Mouse (Mus musculus): ENCODE measurements around the gene Ep300. TPM values are rescaled to one million over a fixed set of nuclear protein-coding genes. Genes with fewer than 3 reads are reported as not detected.
"Not testable (repeated sequence)": the region's sequence is repeated elsewhere in the genome, so short reads cannot be mapped to it uniquely, and the experiment has no call there.

Ep300 gene
- polyA plus RNA-seq, 1 experiment from 2014 or later: 24.0 TPM

DNA sequence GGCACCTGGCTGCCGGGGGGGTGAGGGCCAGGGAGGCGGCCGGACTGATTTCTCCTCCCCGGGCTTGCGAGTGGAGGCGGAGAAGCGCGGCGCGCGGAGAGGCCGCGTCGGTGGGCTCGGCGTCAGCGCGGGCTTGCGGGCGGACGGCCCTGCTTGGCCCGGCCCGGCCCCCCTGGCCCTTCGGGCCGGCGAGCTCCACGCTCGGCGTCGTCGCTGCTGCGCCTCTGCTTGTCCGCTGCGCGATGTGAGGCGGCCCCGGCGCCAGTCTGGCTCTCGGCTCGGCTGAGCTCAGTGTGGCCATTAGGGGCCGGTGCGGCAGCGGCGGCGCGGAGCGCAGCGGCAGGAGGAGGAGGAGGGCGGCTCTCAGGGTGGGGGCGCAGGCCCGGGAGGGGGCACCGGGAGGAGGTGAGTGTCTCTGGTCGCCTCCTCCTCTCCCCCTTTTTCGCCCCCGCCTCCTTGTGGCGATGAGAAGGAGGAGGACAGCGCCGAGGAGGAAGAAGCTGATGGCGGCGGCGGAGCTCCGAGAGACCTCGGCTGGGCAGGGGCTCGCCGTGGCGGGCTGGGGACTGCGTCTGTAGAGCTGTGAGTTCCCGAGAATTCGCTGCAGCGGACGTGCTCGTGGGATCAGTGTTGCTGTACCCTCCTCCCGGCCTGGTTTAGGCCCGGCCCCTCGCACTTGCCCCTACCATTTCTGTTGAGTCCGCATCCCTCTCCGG is 753 bp downstream of the Ep300 start:
- Histone ChIP-seq H3K27ac (ENCODE audit: low read depth) (peak overlapping the region; percentile 100), H3K9me3 (ENCODE audit: control insufficient read depth, low read length) (no peaks in the 10 kb centered on the region), H3K4me2 (ENCODE audit: low read length) (peak overlapping the region; percentile 97), H3K9ac (ENCODE audit: low read length) (peak overlapping the region; percentile 100), H3K27me3 (replicated peaks; ENCODE audit: control insufficient read depth, insufficient read depth, low read length) (no peaks in the 10 kb centered on the region), H3K4me1 (replicated peaks; ENCODE audit: control insufficient read depth, insufficient read depth, low read length) (peaks cover 14% of the 10 kb centered on the region), H3K4me3 (ENCODE audit: low read depth, low read length) (peak overlapping the region; percentile 98), H3K36me3 (ENCODE audit: control insufficient read depth, insufficient read depth, low read length) (peaks cover 8% of the 10 kb centered on the region)
- DNase-seq (ENCODE audit: low spot score): peak; percentile 91
- ATAC-seq (replicated peaks; ENCODE audit: low FRiP score, low TSS enrichment, low read depth): peak; percentile 56
- 1% methylated on average over 47 of the region's 77 CpGs for WGBS

DNA sequence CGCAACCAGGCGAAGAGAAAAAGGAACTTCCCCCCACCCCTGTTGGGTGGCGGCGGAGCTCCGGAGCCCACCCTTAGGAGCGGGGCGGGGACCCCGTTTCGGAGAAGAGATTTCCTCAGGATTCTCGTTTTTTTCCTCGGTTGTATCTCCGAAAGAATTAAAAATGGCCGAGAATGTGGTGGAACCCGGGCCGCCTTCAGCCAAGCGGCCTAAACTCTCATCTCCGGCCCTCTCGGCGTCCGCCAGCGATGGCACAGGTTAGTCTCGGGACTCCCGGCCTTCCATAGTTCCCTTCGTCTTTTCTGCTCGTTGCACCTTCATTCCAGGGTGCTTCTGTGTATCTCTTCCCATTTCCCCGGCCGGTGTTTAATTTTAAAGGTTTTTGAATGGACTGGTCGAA is 1.3 kb downstream of the Ep300 start:
- Histone ChIP-seq H3K4me1 (replicated peaks; ENCODE audit: control insufficient read depth, insufficient read depth, low read length) (peaks cover 14% of the 10 kb centered on the region), H3K9me3 (ENCODE audit: control insufficient read depth, low read length) (no peaks in the 10 kb centered on the region), H3K4me2 (ENCODE audit: low read length) (peak overlapping the region; percentile 97), H3K9ac (ENCODE audit: low read length) (peak overlapping the region; percentile 100), H3K27me3 (replicated peaks; ENCODE audit: control insufficient read depth, insufficient read depth, low read length) (no peaks in the 10 kb centered on the region), H3K27ac (ENCODE audit: low read depth) (peak overlapping the region; percentile 100), H3K36me3 (ENCODE audit: control insufficient read depth, insufficient read depth, low read length) (peaks cover 8% of the 10 kb centered on the region), H3K4me3 (ENCODE audit: low read depth, low read length) (peak overlapping the region; percentile 98)
- WGBS: under 1% methylated on average over 28 of the region's 28 CpGs
- ATAC-seq (replicated peaks; ENCODE audit: low FRiP score, low TSS enrichment, low read depth) (no peak), DNase-seq (ENCODE audit: low spot score) (no peak)

DNA sequence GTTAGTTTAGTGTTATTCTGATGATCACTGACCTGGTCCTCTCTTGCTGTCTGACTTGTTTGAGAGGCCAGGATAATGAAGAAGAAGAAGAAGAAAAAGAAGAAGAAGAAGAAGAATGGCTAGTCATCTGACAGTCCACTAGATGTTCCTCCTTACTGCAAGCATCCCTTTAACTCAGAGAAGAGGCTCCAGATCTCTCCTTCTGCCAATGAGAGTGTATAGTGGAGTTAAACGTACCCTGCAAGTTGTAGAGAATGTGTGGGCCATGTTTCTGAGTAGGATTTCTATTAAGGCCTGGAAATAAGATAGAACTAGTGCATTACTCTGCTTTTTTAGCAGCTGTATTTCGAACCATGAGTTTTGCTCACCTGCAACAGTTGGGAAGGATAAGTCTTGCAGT is 2.5 kb downstream of the Ep300 start:
- peak overlapping the region; percentile 98 for H3K4me3 ChIP-seq (ENCODE audit: low read depth, low read length)
- H3K4me2 ChIP-seq (ENCODE audit: low read length): peak overlapping the region; percentile 97
- WGBS: 48% methylated on average over 2 of the region's 2 CpGs
- ATAC-seq (replicated peaks; ENCODE audit: low FRiP score, low TSS enrichment, low read depth) (no peak), DNase-seq (ENCODE audit: low spot score) (no peak)
- no peaks in the 10 kb centered on the region for H3K27me3 ChIP-seq (replicated peaks; ENCODE audit: control insufficient read depth, insufficient read depth, low read length)
- H3K27ac ChIP-seq (ENCODE audit: low read depth): no peak overlapping the region
- H3K9ac ChIP-seq (ENCODE audit: low read length): peak overlapping the region; percentile 100
- H3K9me3 ChIP-seq (ENCODE audit: control insufficient read depth, low read length): no peaks in the 10 kb centered on the region
- H3K4me1 ChIP-seq (replicated peaks; ENCODE audit: control insufficient read depth, insufficient read depth, low read length): peaks cover 14% of the 10 kb centered on the region
- H3K36me3 ChIP-seq (ENCODE audit: control insufficient read depth, insufficient read depth, low read length): peaks cover 9% of the 10 kb centered on the region

DNA sequence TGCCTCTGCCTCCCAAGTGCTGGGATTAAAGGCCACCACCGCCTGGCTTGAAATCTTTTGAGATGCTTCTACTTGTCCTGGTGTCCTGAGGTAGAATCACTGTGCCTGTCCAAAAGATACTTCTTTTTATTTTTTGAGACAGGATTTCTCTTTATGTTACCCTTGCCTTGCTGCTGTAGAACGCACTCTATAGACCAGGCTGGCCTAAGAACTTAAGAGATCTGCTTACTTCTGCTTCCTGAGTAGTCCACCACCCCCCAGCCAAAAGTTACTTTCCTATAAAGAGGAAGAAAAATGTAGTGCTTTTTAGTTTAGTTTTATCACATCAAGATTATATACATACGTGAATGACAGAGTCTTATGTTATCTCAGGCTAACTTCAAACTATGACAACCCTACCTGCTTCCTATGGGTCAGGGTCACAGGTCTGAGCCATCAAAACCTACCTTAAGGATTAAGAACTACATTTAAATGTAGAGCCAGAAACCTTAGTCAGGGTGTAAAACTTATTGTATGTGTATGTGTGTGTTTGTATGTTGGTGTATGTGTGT is 9.1 kb downstream of the Ep300 start:
- Histone ChIP-seq H3K27me3 (replicated peaks; ENCODE audit: control insufficient read depth, insufficient read depth, low read length) (no peaks in the 10 kb centered on the region), H3K4me3 (ENCODE audit: low read depth, low read length) (no peak overlapping the region), H3K9me3 (ENCODE audit: control insufficient read depth, low read length) (no peaks in the 10 kb centered on the region), H3K9ac (ENCODE audit: low read length) (no peak overlapping the region), H3K4me2 (ENCODE audit: low read length) (no peak overlapping the region), H3K4me1 (replicated peaks; ENCODE audit: control insufficient read depth, insufficient read depth, low read length) (no peaks in the 10 kb centered on the region), H3K36me3 (ENCODE audit: control insufficient read depth, insufficient read depth, low read length) (peaks cover 17% of the 10 kb centered on the region), H3K27ac (ENCODE audit: low read depth) (no peak overlapping the region)
- WGBS: 87% methylated on average over 3 of the region's 3 CpGs
- no peak for ATAC-seq (replicated peaks; ENCODE audit: low FRiP score, low TSS enrichment, low read depth)
- no peak for DNase-seq (ENCODE audit: low spot score)

DNA sequence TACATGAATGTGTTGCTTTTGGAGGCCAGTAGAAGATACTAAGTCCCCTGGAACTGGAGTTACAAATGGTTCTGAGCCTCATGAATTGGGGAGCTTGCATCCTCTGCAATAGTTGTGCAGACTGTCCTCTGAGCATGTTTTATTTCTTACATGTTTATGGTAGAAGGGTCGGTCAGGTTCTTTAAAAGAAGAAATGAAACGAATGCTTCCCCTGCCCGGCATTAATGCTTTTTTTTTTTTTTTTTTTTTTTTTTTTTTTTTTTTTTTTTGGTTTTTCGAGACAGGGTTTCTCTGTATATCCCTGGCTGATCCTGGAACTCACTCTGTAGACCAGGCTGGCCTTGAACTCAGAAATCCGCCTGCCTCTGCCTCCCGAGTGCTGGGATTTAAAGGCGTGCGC is 13.6 kb downstream of the Ep300 start:
- not testable (repeated sequence) for ATAC-seq (replicated peaks; ENCODE audit: low FRiP score, low TSS enrichment, low read depth); H3K27me3 ChIP-seq (replicated peaks; ENCODE audit: control insufficient read depth, insufficient read depth, low read length); H3K4me2 ChIP-seq (ENCODE audit: low read length); DNase-seq (ENCODE audit: low spot score); H3K4me3 ChIP-seq (ENCODE audit: low read depth, low read length); H3K9ac ChIP-seq (ENCODE audit: low read length); H3K9me3 ChIP-seq (ENCODE audit: control insufficient read depth, low read length); H3K27ac ChIP-seq (ENCODE audit: low read depth); H3K4me1 ChIP-seq (replicated peaks; ENCODE audit: control insufficient read depth, insufficient read depth, low read length)
- H3K36me3 ChIP-seq (ENCODE audit: control insufficient read depth, insufficient read depth, low read length): peaks cover 36% of the 10 kb centered on the region
- 86% methylated on average over 8 of the region's 8 CpGs for WGBS

DNA sequence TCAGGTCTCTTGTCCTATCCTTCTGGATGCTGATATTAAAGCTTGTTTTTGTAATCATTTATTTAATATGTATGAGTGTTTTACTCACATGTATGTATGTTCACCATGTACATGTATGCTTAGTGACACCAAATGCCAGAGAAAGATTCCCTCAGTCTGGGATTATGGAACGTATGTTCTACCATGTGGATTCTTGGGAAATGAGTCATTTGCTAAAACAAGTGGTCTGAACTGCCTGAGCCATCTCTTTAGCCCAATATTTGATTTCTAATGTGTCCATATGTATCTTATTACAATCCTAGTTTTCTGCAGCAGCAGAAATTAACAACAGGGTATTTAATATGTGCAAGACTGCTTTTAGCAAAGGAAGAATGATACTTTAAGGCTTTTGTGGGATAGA is 20.1 kb downstream of the Ep300 start:
- Histone ChIP-seq H3K4me3 (ENCODE audit: low read depth, low read length) (no peak overlapping the region), H3K4me1 (replicated peaks; ENCODE audit: control insufficient read depth, insufficient read depth, low read length) (no peaks in the 10 kb centered on the region), H3K36me3 (ENCODE audit: control insufficient read depth, insufficient read depth, low read length) (peaks cover 61% of the 10 kb centered on the region), H3K27me3 (replicated peaks; ENCODE audit: control insufficient read depth, insufficient read depth, low read length) (no peaks in the 10 kb centered on the region), H3K9me3 (ENCODE audit: control insufficient read depth, low read length) (no peaks in the 10 kb centered on the region), H3K9ac (ENCODE audit: low read length) (no peak overlapping the region), H3K27ac (ENCODE audit: low read depth) (no peak overlapping the region), H3K4me2 (ENCODE audit: low read length) (no peak overlapping the region)
- ATAC-seq (replicated peaks; ENCODE audit: low FRiP score, low TSS enrichment, low read depth) (no peak), DNase-seq (ENCODE audit: low spot score) (no peak)
- WGBS: 52% methylated on average over 1 of the region's 1 CpGs

DNA sequence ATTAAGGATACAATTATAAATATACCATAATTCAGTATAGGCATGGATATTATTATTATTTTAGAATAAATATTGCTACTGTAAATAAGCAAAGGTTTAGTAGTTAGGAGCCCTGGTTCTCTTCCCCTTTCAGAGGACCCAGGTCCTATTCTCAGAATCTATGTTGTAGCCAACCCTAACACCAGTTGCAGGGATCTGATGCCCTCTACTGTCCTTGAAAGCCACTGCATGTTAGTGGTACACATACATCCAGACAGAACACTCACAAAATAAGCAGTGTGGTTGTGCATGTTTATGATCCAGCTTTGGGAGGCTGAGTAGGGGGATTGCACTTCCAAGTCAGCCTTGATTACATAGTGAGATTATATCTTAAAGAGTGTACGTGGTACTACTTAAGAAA is 21.5 kb downstream of the Ep300 start:
- 76% methylated on average over 1 of the region's 1 CpGs for WGBS
- DNase-seq (ENCODE audit: low spot score) (no peak), ATAC-seq (replicated peaks; ENCODE audit: low FRiP score, low TSS enrichment, low read depth) (no peak)
- Histone ChIP-seq H3K4me2 (ENCODE audit: low read length) (no peak overlapping the region), H3K4me3 (ENCODE audit: low read depth, low read length) (no peak overlapping the region), H3K27me3 (replicated peaks; ENCODE audit: control insufficient read depth, insufficient read depth, low read length) (no peaks in the 10 kb centered on the region), H3K9ac (ENCODE audit: low read length) (no peak overlapping the region), H3K4me1 (replicated peaks; ENCODE audit: control insufficient read depth, insufficient read depth, low read length) (no peaks in the 10 kb centered on the region), H3K9me3 (ENCODE audit: control insufficient read depth, low read length) (no peaks in the 10 kb centered on the region), H3K36me3 (ENCODE audit: control insufficient read depth, insufficient read depth, low read length) (peaks cover 67% of the 10 kb centered on the region), H3K27ac (ENCODE audit: low read depth) (no peak overlapping the region)

DNA sequence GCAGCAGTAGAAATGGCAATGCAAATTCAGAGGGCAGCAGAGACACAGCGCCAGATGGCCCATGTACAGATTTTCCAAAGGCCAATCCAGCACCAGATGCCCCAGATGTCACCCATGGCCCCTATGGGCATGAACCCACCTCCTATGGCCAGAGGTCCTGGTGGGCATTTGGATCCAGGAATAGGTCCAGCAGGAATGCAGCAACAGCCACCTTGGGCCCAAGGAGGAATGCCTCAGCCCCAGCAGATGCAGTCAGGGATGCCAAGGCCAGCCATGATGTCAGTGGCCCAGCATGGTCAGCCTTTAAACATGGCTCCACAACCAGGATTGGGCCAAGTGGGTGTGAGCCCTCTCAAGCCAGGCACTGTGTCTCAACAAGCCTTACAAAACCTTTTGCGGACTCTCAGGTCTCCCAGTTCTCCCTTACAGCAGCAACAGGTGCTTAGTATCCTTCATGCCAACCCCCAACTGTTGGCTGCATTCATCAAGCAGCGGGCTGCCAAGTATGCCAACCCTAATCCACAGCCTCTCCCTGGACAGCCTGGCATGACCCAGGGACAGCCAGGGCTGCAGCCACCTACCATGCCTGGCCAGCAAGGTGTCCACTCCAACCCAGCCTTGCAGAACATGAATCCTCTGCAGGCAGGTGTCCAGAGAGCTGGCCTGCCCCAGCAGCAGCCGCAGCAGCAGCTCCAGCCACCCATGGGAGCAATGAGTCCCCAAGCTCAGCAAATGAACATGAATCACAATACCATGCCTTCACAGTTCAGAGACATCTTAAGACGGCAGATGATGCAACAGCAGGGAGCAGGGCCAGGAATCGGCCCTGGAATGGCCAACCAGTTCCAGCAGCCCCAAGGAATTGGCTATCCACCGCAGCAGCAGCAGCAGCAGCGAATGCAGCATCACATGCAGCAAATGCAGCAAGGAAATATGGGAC is 64.6 kb downstream of the Ep300 start:
- no peaks in the 10 kb centered on the region for H3K27me3 ChIP-seq (replicated peaks; ENCODE audit: control insufficient read depth, insufficient read depth, low read length)
- H3K36me3 ChIP-seq (ENCODE audit: control insufficient read depth, insufficient read depth, low read length): peaks cover 71% of the 10 kb centered on the region
- H3K9me3 ChIP-seq (ENCODE audit: control insufficient read depth, low read length): no peaks in the 10 kb centered on the region
- H3K4me1 ChIP-seq (replicated peaks; ENCODE audit: control insufficient read depth, insufficient read depth, low read length): no peaks in the 10 kb centered on the region
- no peak overlapping the region for H3K27ac ChIP-seq (ENCODE audit: low read depth)
- ATAC-seq (replicated peaks; ENCODE audit: low FRiP score, low TSS enrichment, low read depth) (no peak), DNase-seq (ENCODE audit: low spot score) (peak; percentile 38)
- no peak overlapping the region for H3K4me2 ChIP-seq (ENCODE audit: low read length)
- no peak overlapping the region for H3K9ac ChIP-seq (ENCODE audit: low read length)
- H3K4me3 ChIP-seq (ENCODE audit: low read depth, low read length): no peak overlapping the region
- WGBS: 94% methylated on average over 8 of the region's 8 CpGs

Measured in intestine, embryonic 14.5 days (tissue).